Mouse (Mus musculus) CD4-positive, CD25-positive, alpha-beta regulatory T cell, adult 2 months (primary cell): ENCODE data around the gene Als2.

Experiments
- DNase-seq: peaks from one replicate; pipeline ENCODE4 v3.0.0-alpha.2; 2012; ENCODE audit warnings: low read depth, low spot score

Gene Als2

GRCm38 (mm10) chr1:59212076-59212779, 24.8 kb downstream of the Als2 start:
- DNase-seq = no peak

- no peak for DNase-seq
Measured at GRCm38 (mm10) chr1:59211651-59212050, 25.4 kb downstream of the Als2 start.

GRCm38 (mm10) chr1:59208331-59208730, 28.7 kb downstream of the Als2 start:
- no peak for DNase-seq

- no peak for DNase-seq
Measured at GRCm38 (mm10) chr1:59204489-59204888, 32.5 kb downstream of the Als2 start.

- no peak for DNase-seq
Measured at GRCm38 (mm10) chr1:59202367-59202766, 34.7 kb downstream of the Als2 start.

- DNase-seq = no peak
Measured at GRCm38 (mm10) chr1:59201561-59201960, 35.5 kb downstream of the Als2 start.

- no peak for DNase-seq
Measured at GRCm38 (mm10) chr1:59200960-59201359, 36.1 kb downstream of the Als2 start.

GRCm38 (mm10) chr1:59194979-59195378, 42.1 kb downstream of the Als2 start:
- no peak for DNase-seq

GRCm38 (mm10) chr1:59187786-59188185, 49.2 kb downstream of the Als2 start:
- DNase-seq = no peak

- DNase-seq = no peak
Measured at GRCm38 (mm10) chr1:59186317-59186716, 50.7 kb downstream of the Als2 start.

- DNase-seq = no peak
Measured at GRCm38 (mm10) chr1:59185410-59185809, 51.6 kb downstream of the Als2 start.

GRCm38 (mm10) chr1:59183045-59183444, 54.0 kb downstream of the Als2 start:
- DNase-seq = no peak

GRCm38 (mm10) chr1:59182373-59182772, 54.7 kb downstream of the Als2 start:
- no peak for DNase-seq

GRCm38 (mm10) chr1:59180003-59180402, 57.0 kb downstream of the Als2 start:
- DNase-seq = peak; percentile 6

- DNase-seq = no peak
Measured at GRCm38 (mm10) chr1:59178401-59178800, 58.6 kb downstream of the Als2 start.

- no peak for DNase-seq
Measured at GRCm38 (mm10) chr1:59174514-59175373, 62.3 kb downstream of the Als2 start.

- DNase-seq = no peak
Measured at GRCm38 (mm10) chr1:59173023-59173422, 64.0 kb downstream of the Als2 start.

GRCm38 (mm10) chr1:59171875-59172274, 65.2 kb downstream of the Als2 start:
- no peak for DNase-seq

- no peak for DNase-seq
Measured at GRCm38 (mm10) chr1:59170290-59170689, 66.7 kb downstream of the Als2 start.

GRCm38 (mm10) chr1:59169586-59169985, 67.4 kb downstream of the Als2 start:
- DNase-seq = no peak

- no peak for DNase-seq
Measured at GRCm38 (mm10) chr1:59168556-59168955, 68.5 kb downstream of the Als2 start.

GRCm38 (mm10) chr1:59167654-59168425, 69.2 kb downstream of the Als2 start:
- no peak for DNase-seq
